Mouse (Mus musculus) ovary, postnatal 10 days (tissue): ENCODE data around the gene Tex33.

Experiments
- DNase-seq: peaks from one replicate; pipeline ENCODE4 v3.0.0; 2022; ENCODE audit warnings: low spot score

The Tex33 gene

DNA sequence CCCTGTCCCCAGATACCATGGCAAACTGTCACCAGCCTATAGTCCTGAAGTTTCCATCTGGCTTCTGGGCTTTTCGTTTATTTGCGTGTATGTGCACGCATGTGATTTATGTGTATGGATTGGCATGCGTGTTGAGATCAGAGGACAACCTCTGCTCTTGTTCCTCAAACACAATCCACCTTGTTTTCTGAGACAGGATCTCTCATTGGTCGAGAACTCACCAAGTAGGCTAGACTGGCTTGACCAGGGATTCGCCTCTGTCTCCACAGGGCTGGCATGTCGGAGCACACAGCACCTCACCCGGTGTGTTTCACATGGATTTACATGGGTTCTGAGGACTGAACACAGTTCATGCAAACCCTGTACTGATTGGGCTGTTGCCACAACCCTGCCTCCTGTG, 18.4 kb upstream of the Tex33 start:
- no peak for DNase-seq

DNA sequence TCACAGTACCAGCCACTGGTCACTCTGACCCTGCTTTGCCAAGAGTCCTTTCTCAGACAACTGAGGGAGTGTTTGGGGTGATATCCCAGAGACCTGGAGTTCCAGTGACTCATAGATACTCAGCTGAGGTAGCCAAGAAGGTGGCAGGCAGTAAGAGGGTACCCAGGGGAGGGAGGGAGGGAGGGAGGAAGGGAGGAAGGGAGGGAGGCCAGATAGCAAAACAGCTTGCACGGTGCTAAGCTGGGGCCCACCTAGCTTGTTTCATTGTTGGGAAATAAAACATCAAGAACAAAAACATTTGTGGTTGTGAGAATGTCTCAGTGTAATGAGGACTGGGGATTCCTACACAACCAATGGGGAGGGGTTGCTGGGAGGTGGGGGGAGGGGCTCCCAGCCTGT, 18.0 kb upstream of the Tex33 start:
- DNase-seq: no peak

DNA sequence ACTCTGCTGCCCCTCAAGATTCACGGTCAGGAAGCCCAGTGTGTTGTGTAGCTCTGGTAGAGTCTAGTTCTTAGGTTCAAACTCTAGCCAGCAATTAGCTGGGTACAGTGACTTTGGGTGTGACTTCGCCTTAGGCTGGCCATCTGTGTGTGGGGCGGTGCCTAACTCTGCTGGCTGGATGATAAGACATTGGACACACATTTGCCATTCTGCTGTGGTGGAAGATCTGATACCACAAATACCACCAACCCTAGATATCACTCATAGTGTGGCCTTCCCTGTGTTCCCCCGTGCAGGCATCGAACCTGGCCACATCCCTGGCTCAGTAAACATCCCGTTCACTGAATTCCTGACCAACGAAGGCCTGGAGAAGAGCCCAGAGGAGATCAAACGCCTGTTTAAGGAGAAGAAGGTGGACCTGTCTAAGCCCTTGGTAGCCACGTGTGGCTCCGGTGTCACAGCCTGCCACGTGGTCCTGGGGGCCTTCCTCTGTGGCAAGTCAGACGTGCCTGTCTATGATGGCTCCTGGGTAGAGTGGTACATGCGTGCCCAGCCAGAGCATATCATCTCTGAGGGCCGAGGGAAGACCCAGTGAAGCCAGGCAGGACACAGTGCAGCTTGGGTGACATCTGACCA, 17.5 kb upstream of the Tex33 start:
- DNase-seq: no peak

DNA sequence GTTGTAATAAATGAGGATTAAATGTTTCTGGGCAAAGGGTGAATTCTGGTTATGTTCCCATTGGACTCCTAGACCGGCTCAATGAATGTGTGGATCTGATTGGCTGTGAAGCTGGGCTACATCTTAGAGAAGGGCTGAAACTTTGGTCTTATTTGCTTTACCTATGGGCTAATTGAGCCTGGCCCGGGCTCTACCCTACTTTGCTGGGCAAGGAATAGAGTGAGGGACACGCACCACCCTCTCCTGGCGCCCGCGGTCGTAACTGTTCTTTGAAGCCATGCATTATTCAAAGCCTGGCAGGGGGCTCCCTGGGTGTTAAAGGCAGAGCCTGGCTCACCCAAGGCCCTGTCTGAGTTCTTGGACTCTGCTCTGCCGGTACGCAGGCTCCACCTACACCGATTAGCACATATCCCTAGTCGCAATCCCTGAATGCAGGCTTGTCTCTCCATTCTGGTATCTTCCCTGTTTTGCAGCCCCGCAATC, 13.9 kb upstream of the Tex33 start:
- no peak for DNase-seq

- DNase-seq: peak; percentile 87
Observed at GRCm38 (mm10) chr15:78406293-78406934, 10.7 kb upstream of the Tex33 start, which contains the start of gene Mpst. Mpst (plus strand) TSS chr15:78406416.

DNA sequence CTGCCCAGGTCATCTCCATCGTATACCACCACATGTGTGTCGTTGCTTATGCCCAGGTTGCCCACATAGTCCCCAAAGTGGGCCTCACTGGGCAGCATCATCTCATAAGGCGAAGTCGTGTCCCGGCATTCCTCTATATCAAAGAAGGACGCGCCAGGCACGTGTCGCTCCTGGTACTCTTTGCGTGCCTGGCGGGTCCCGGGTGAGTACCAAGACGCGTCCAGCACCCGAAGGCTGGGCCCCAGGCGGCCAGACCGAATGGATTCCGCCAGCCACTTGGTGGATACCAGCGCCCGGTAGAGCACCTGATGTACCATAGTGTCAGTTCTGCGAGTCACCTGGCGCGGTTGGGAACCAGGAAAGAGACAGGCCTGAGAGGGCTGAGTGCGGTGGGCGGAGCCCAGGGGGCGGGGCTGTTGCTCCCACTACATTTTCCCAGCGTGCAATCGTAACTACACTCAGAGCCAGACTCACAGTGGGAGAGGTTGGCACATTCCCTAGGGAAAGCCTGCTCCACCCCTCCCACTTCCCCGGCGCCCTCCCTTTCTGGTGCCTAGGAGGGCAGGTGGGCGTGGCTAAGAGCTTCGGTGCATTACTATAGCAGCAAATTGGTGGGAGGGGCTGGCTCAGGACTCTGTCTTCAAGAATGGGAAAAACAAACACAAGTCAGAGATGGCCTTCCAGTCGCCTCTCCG, 10.0 kb upstream of the Tex33 start, which contains the start of gene Tst:
TSS of gene Tst (minus strand) at position 391 of the 695 bp plus-strand sequence.
- peak; percentile 74 for DNase-seq

- DNase-seq: no peak
Observed at GRCm38 (mm10) chr15:78405098-78405497, 9.4 kb upstream of the Tex33 start.

DNA sequence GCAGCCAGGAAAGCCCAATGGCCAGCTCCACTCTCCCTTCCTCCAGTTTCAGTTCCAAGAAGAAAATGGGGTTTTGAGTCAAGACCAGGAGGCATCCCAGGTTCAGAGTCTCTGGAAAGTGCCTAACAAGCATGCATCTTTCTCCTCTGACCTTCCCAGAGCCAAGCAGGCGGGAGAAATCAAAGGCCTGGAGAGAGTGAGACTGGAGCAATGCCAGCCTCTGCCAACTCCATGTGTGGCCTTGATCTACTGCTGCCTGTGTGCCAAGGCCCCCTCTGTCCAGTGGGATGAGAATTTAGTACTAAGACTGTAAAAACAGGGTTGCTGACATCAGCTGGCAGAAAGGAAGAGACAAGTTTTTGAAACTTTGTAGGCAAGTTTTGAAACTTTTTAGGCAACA, 8.2 kb upstream of the Tex33 start:
- DNase-seq: no peak

- DNase-seq: no peak
Observed at GRCm38 (mm10) chr15:78403301-78403741, 7.6 kb upstream of the Tex33 start.

- DNase-seq: no peak
Observed at GRCm38 (mm10) chr15:78402423-78402822, 6.7 kb upstream of the Tex33 start.

GRCm38 (mm10) chr15:78401921-78402320, 6.2 kb upstream of the Tex33 start:
- no peak for DNase-seq

DNA sequence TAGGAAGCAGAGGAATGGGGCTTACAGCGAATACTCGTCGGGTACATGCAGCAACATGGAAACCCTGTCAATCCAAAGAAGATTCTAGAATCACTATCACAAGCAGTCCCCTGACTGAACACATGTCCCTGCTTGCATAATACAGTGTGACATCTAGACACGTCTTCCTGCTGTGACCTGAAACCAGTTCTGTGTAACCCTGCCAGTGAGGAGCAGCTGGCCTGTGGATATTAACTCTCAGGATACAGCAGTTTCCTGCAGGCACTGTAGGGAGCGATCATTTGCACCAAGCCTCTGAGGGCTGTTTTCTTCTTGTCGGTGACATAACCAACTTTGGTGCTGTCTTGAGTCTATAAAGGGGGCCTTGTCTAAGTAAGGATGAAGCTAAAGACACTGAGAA, 5.6 kb upstream of the Tex33 start:
- DNase-seq: no peak

DNA sequence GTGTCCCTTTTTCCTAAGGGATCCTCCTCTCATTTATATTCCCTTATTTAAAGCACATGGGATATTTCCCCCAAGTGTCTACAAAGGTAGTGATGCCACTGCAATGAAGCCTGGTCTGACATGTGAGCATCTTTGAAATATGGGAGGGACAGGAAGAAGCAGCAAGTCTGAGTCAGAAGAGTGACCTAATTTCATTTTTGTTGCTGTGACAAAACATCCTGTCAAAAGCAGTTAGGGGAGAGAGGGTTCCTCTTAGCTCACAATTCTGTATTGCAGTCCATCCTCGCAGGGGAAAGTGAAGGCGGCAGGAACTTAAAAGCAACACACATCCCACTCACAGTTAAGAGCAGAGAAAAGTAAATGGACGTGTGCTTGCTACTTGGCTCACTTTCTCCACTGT, 4.9 kb downstream of the Tex33 start:
- no peak for DNase-seq

- no peak for DNase-seq
Observed at GRCm38 (mm10) chr15:78385564-78385963, 10.1 kb downstream of the Tex33 start.

DNA sequence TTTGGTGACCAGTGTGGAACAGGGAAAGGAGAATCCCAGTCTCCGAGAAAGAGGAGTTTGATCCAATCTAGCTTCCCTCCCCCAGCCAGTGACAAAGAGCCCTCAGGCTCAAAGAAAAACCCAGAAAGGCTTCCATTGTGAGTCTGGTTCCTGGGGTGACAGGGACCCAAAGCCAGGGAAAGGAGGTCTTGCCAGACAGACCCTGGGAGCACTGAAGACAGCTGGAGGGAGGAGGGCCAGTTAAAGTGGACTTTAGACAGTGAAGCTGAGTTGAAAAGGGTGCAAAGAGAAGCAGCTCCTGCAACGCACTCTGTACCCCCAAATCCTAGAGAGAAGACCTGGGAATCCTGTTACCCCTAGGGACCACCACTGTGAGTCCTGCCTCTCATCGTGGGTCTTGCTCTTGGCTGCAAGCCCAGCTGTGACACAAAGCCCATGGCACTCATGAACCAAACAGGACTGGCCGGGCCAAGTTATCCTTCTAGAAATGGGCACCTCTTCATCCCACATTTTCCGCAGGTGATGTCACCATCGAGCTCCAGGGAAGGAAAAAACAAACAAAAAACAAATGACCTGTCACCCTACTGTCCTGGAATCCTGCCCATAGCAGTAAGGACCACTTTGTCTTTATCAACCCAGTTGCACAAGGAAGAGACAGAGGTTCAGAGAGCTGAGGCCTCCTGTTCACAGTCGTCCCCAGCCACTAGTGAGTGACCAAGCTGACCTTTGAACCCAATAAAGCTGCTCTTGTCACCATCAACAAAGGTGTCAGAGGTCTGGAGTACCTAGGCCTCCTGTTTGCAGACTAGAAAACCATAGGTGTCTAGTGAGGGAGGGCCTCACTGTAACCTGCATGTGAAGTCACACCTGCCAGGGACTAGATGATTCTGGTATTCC, 11.2 kb downstream of the Tex33 start:
- no peak for DNase-seq

GRCm38 (mm10) chr15:78383450-78384219, 12.1 kb downstream of the Tex33 start:
- no peak for DNase-seq

DNA sequence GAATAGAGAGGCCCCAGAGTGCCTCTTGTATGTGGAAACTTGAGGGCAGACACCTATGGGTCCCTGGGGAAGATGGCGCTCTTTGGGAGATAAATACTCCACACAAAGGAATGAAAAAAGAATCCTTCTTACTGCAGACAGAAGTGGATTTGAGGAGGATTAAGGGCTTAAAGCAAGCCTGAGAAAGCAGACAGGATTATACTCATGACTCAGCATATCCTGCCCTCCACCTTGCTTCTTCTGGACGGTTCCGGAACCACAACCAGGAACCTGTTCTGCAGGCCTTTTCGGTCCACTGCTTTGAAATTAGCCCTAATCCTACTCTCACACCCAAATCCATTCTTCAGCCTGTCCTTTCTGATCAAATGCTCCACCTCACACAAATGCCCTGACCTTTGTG, 13.6 kb downstream of the Tex33 start:
- DNase-seq: no peak

- DNase-seq: no peak
Observed at GRCm38 (mm10) chr15:78380741-78381140, 15.0 kb downstream of the Tex33 start.

DNA sequence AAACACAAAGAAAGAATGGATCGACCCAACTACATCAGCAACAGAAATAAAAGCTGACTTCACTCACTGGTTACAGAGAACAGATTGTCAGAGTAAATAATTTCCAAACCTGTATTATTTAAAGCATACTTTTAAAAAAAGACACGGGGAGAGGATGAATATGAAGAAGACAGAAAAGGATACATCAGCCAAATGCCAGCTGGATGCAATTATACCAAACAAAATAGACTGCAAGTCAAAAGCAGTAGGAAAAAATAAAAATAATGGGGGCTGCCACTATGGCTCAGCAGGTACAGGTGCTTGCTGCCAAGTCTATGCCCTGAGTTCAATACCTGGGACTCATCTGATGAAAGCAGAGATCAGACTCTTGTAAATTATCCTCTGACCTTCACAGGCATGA, 15.5 kb downstream of the Tex33 start:
- DNase-seq: no peak

- no peak for DNase-seq
Observed at GRCm38 (mm10) chr15:78378556-78378955, 17.2 kb downstream of the Tex33 start.

DNA sequence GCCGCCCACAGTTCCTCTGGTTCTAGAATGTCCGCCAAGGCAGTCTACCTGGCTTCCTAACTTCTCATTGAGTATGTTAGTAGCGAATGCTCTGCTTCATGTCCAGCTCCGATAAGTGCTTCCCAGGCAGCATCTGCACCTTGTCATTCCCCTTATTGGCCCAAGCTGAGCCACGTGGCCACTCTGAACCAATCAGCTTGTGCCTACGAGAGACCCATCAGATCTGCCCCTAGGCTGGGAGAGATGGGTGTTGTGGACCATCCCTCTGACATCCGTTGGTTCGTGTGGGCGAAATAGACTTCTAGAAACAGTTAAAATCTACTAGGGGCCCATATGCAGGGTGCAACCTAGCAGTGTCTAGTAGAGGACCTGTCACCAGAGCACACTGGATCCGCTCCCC, 17.9 kb downstream of the Tex33 start:
- DNase-seq: no peak
